Mouse (Mus musculus) lung, adult 2 months (tissue): ENCODE data around the gene Nxpe2.

ENCODE experiments used
- CTCF ChIP-seq: fragments of 200-500 bp; IDR thresholded peaks from 2 replicates; pipeline ENCODE4 v1.5.1; 2011; ENCODE audit warnings: mild to moderate bottlenecking, low read length, control low read depth; ENCODE audit not compliant: insufficient read depth
- POLR2A ChIP-seq: fragments of 200-500 bp; IDR thresholded peaks from 2 replicates; pipeline ENCODE4 v1.6.1; 2011; ENCODE audit warnings: low read depth, mild to moderate bottlenecking, control low read depth, low read length, borderline replicate concordance; ENCODE audit errors: extremely low read depth

GRCm38 (mm10) chr9:48329597-48329996 is 23.7 kb downstream of the Nxpe2 start:
- TF ChIP-seq POLR2A (no peak), CTCF (no peak)
